Mouse (Mus musculus): Measurements from ENCODE around the gene Snd1. TPM values are rescaled to one million over a fixed set of nuclear protein-coding genes. Genes with fewer than 3 reads are reported as not detected.

Gene Snd1
- polyA plus RNA-seq, 1 experiment = 190 TPM

- Histone ChIP-seq H3K4me3 (no peak overlapping the region), H3K4me2 (ENCODE audit: low read depth) (no peak overlapping the region), H3ac (ENCODE audit: control insufficient read depth, insufficient read length) (no peak overlapping the region), H3K36me3 (ENCODE audit: control insufficient read depth, insufficient read depth) (peaks cover 20% of the 10 kb centered on the region), H3K79me2 (ENCODE audit: control insufficient read depth, insufficient read depth) (no peaks in the 10 kb centered on the region), H3K27me3 (ENCODE audit: control insufficient read depth, insufficient read depth, insufficient read length) (no peaks in the 10 kb centered on the region)
- TF ChIP-seq POLR2A (IDR thresholded peaks at IDR 0.05; ENCODE audit: insufficient read length, low read depth) (no peak), MAX (IDR thresholded peaks at IDR 0.05; ENCODE audit: low read depth) (no peak), TCF12 (IDR thresholded peaks at IDR 0.05; ENCODE audit: insufficient read depth, poor library complexity, severe bottlenecking) (no peak), MYOD1 (IDR thresholded peaks at IDR 0.05; ENCODE audit: control insufficient read depth in 1 of 3, insufficient read length in 2 of 3, low read depth in 2 of 3) (no peak), POLR2AphosphoS2 (IDR thresholded peaks at IDR 0.05; ENCODE audit: insufficient read length, low read depth) (no peak), USF1 (IDR thresholded peaks at IDR 0.05; ENCODE audit: low read depth) (no peak), MYOG (IDR thresholded peaks at IDR 0.05; ENCODE audit: control insufficient read depth in 1 of 3, insufficient read depth in 1 of 3, insufficient read length in 2 of 3, low read depth in 2 of 3) (no peak), E2F4 (IDR thresholded peaks at IDR 0.05; ENCODE audit: insufficient read depth) (no peak), TCF3 (IDR thresholded peaks at IDR 0.05; ENCODE audit: insufficient read length, low read depth) (no peak), REST (IDR thresholded peaks at IDR 0.05; ENCODE audit: insufficient read depth, insufficient read length) (no peak), SRF (IDR thresholded peaks at IDR 0.05; ENCODE audit: control insufficient read depth, insufficient read length, low read depth) (no peak), CEBPB (IDR thresholded peaks at IDR 0.05; ENCODE audit: insufficient read depth, poor library complexity, severe bottlenecking) (no peak)
Measured at GRCm38 (mm10) chr6:28749224-28749623, 274.3 kb downstream of the Snd1 start.

DNA sequence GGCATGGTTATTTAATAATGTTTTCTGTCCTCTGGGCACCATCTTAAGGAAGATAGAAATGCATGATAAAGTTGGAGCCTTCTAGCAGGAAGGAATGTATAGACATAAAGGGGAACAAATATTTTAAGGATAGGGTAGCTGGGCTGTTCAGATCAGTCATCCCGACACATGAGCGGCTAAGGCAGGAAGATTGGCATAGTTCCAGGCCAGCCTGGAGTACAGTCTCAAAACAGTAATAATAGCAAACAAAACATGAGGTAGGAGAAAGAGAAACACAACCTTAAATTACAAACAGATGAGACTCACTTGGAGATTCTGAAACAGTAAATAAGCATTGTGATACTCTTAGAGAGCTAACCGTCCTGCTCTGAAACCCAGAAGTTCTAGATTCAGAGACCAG lies 276.2 kb downstream of the Snd1 start:
- Histone ChIP-seq H3K36me3 (ENCODE audit: control insufficient read depth, insufficient read depth) (peaks cover 25% of the 10 kb centered on the region), H3K4me3 (no peak overlapping the region), H3K27me3 (ENCODE audit: control insufficient read depth, insufficient read depth, insufficient read length) (no peaks in the 10 kb centered on the region), H3ac (ENCODE audit: control insufficient read depth, insufficient read length) (no peak overlapping the region), H3K79me2 (ENCODE audit: control insufficient read depth, insufficient read depth) (no peaks in the 10 kb centered on the region), H3K4me2 (ENCODE audit: low read depth) (no peak overlapping the region)
- TF ChIP-seq CEBPB (IDR thresholded peaks at IDR 0.05; ENCODE audit: insufficient read depth, poor library complexity, severe bottlenecking) (no peak), MYOD1 (IDR thresholded peaks at IDR 0.05; ENCODE audit: control insufficient read depth in 1 of 3, insufficient read length in 2 of 3, low read depth in 2 of 3) (no peak), E2F4 (IDR thresholded peaks at IDR 0.05; ENCODE audit: insufficient read depth) (no peak), REST (IDR thresholded peaks at IDR 0.05; ENCODE audit: insufficient read depth, insufficient read length) (no peak), TCF3 (IDR thresholded peaks at IDR 0.05; ENCODE audit: insufficient read length, low read depth) (no peak), POLR2A (IDR thresholded peaks at IDR 0.05; ENCODE audit: insufficient read length, low read depth) (no peak), MYOG (IDR thresholded peaks at IDR 0.05; ENCODE audit: control insufficient read depth in 1 of 3, insufficient read depth in 1 of 3, insufficient read length in 2 of 3, low read depth in 2 of 3) (no peak)

DNA sequence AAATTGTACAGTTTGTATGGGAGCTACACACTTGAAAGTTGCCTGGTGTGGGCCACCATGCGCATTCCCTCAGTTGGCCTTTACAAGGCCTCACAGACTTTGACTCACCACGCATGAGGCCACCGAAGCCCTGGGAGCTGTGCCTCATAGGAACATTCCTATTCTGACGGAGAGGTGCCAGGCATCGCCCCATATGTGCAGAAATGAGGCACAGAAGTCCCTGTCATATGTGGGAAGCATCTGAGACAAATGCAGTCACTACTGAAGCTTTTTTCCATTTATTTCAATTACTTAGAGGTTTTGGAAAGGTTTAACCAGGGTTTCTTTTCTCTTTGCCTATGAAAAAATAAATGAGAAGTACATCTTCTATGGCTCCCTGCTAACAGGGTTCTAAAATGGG lies 278.3 kb downstream of the Snd1 start:
- no peak overlapping the region for H3K4me2 ChIP-seq (ENCODE audit: low read depth)
- H3K4me3 ChIP-seq = no peak overlapping the region
- H3K79me2 ChIP-seq (ENCODE audit: control insufficient read depth, insufficient read depth) = no peaks in the 10 kb centered on the region
- H3K27me3 ChIP-seq (ENCODE audit: control insufficient read depth, insufficient read depth, insufficient read length) = no peaks in the 10 kb centered on the region
- H3ac ChIP-seq (ENCODE audit: control insufficient read depth, insufficient read length) = no peak overlapping the region
- no peak for TF ChIP-seq USF1 (IDR thresholded peaks at IDR 0.05; ENCODE audit: low read depth)
- TF ChIP-seq E2F4 (IDR thresholded peaks at IDR 0.05; ENCODE audit: insufficient read depth) = no peak
- H3K36me3 ChIP-seq (ENCODE audit: control insufficient read depth, insufficient read depth) = peaks cover 25% of the 10 kb centered on the region

DNA sequence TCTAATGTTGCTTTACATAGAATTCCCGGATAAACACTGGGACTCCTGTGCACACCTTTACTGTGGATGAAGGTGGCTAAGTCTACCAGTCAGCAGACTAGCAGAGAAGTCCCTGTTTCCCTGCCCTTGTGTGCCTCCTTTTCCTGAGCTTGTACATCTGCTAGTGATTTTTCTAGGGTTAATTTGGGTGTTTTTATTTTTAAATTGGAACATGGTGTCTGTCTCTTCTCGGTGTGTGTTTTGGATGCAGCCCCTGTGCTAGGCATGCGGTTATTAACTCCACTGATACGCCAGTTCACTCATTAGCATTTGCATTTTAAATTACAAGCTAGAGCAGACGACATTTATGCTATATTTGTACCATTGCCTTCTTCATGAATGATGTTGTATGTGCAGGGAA lies 278.7 kb downstream of the Snd1 start:
- TF ChIP-seq MYOG (IDR thresholded peaks at IDR 0.05; ENCODE audit: control insufficient read depth in 1 of 3, insufficient read depth in 1 of 3, insufficient read length in 2 of 3, low read depth in 2 of 3) (no peak), TCF12 (IDR thresholded peaks at IDR 0.05; ENCODE audit: insufficient read depth, poor library complexity, severe bottlenecking) (no peak), E2F4 (IDR thresholded peaks at IDR 0.05; ENCODE audit: insufficient read depth) (no peak), REST (IDR thresholded peaks at IDR 0.05; ENCODE audit: insufficient read depth, insufficient read length) (no peak), SRF (IDR thresholded peaks at IDR 0.05; ENCODE audit: control insufficient read depth, insufficient read length, low read depth) (no peak), CEBPB (IDR thresholded peaks at IDR 0.05; ENCODE audit: insufficient read depth, poor library complexity, severe bottlenecking) (no peak), POLR2A (IDR thresholded peaks at IDR 0.05; ENCODE audit: insufficient read length, low read depth) (no peak), TCF3 (IDR thresholded peaks at IDR 0.05; ENCODE audit: insufficient read length, low read depth) (no peak)
- Histone ChIP-seq H3K4me2 (ENCODE audit: low read depth) (no peak overlapping the region), H3K36me3 (ENCODE audit: control insufficient read depth, insufficient read depth) (peaks cover 25% of the 10 kb centered on the region), H3K79me2 (ENCODE audit: control insufficient read depth, insufficient read depth) (no peaks in the 10 kb centered on the region), H3K4me3 (no peak overlapping the region), H3ac (ENCODE audit: control insufficient read depth, insufficient read length) (no peak overlapping the region), H3K27me3 (ENCODE audit: control insufficient read depth, insufficient read depth, insufficient read length) (no peaks in the 10 kb centered on the region)

- no peaks in the 10 kb centered on the region for H3K79me2 ChIP-seq (ENCODE audit: control insufficient read depth, insufficient read depth)
- H3K36me3 ChIP-seq (ENCODE audit: control insufficient read depth, insufficient read depth) = peaks cover 25% of the 10 kb centered on the region
- no peak overlapping the region for H3K4me2 ChIP-seq (ENCODE audit: low read depth)
Measured at GRCm38 (mm10) chr6:28754127-28754898, 279.4 kb downstream of the Snd1 start.

More at GRCm38 (mm10) chr6:28754127-28754898, 279.4 kb downstream of the Snd1 start:
- no peaks in the 10 kb centered on the region for H3K27me3 ChIP-seq (ENCODE audit: control insufficient read depth, insufficient read depth, insufficient read length)
- TF ChIP-seq SRF (IDR thresholded peaks at IDR 0.05; ENCODE audit: control insufficient read depth, insufficient read length, low read depth) (no peak), MYOD1 (IDR thresholded peaks at IDR 0.05; ENCODE audit: control insufficient read depth in 1 of 3, insufficient read length in 2 of 3, low read depth in 2 of 3) (peak in 1 of 3 experiments; percentile 25)
- no peak overlapping the region for H3K4me3 ChIP-seq
- H3ac ChIP-seq (ENCODE audit: control insufficient read depth, insufficient read length) = no peak overlapping the region

Measured in myocyte (in vitro differentiated cells).